Mouse (Mus musculus): ENCODE measurements around the gene Rela.
"Not testable (repeated sequence)": the region's sequence is repeated elsewhere in the genome, so short reads cannot be mapped to it uniquely, and the experiment has no call there.

Gene Rela

GRCm38 (mm10) chr19:5666386-5666785, 29.1 kb downstream of the Rela start:
- DNase-seq = no peak

GRCm38 (mm10) chr19:5668372-5668771, 31.1 kb downstream of the Rela start:
- no peak for DNase-seq

GRCm38 (mm10) chr19:5680432-5680831, 43.1 kb downstream of the Rela start:
- DNase-seq = no peak

GRCm38 (mm10) chr19:5684236-5684635, 47.0 kb downstream of the Rela start:
- DNase-seq = no peak

- DNase-seq = no peak
Measured at GRCm38 (mm10) chr19:5684985-5685384, 47.7 kb downstream of the Rela start.

- no peak for DNase-seq
Measured at GRCm38 (mm10) chr19:5685431-5685830, 48.1 kb downstream of the Rela start.

- DNase-seq = no peak
Measured at GRCm38 (mm10) chr19:5685861-5686260, 48.6 kb downstream of the Rela start.

- DNase-seq = no peak
Measured at GRCm38 (mm10) chr19:5686437-5686836, 49.2 kb downstream of the Rela start.

- not testable (repeated sequence) for DNase-seq
Measured at GRCm38 (mm10) chr19:5686954-5687353, 49.7 kb downstream of the Rela start.

GRCm38 (mm10) chr19:5687738-5688137, 50.5 kb downstream of the Rela start:
- DNase-seq = no peak

GRCm38 (mm10) chr19:5688200-5689087, 51.2 kb downstream of the Rela start, which contains the start of the genes Map3k11 and Pcnx3:
Gene Map3k11, plus strand, starts transcription at chr19:5688742.
Gene Pcnx3, minus strand, starts transcription at chr19:5688908.
- peak; percentile 98 for DNase-seq

- no peak for DNase-seq
Measured at GRCm38 (mm10) chr19:5689088-5689428, 51.8 kb downstream of the Rela start.

GRCm38 (mm10) chr19:5689565-5690342, 52.5 kb downstream of the Rela start:
- DNase-seq = peak; percentile 76

- DNase-seq = no peak
Measured at GRCm38 (mm10) chr19:5690343-5690735, 53.1 kb downstream of the Rela start.

GRCm38 (mm10) chr19:5691601-5692000, 54.3 kb downstream of the Rela start:
- no peak for DNase-seq

GRCm38 (mm10) chr19:5692086-5692912, 55.0 kb downstream of the Rela start:
- DNase-seq = no peak

GRCm38 (mm10) chr19:5692913-5693396, 55.7 kb downstream of the Rela start:
- no peak for DNase-seq

- no peak for DNase-seq
Measured at GRCm38 (mm10) chr19:5693801-5694200, 56.5 kb downstream of the Rela start.

GRCm38 (mm10) chr19:5695849-5696462, 58.7 kb downstream of the Rela start:
- DNase-seq = no peak

Measured in right cerebral cortex, postnatal 14 days (tissue).